Mouse (Mus musculus) kidney, embryonic 14.5 days (tissue): Measurements from ENCODE around the gene Ugt2a2. TPM values are rescaled to one million over a fixed set of nuclear protein-coding genes. Genes with fewer than 3 reads are reported as not detected.
A peak's percentile ranks its signal among the peaks of the same experiment; 100 is the strongest.
"Not testable (repeated sequence)": the region's sequence is repeated elsewhere in the genome, so short reads cannot be mapped to it uniquely, and the experiment has no call there.

Experiments
- ATAC-seq: fragments of 200-750 bp; cut with Nextera tagmentation; 2 replicates; pipeline ENCODE4 v1.8.0; 2017; ENCODE audit warnings: moderate number of reproducible peaks, mild to moderate bottlenecking, moderate TSS enrichment, moderate library complexity; ENCODE audit not compliant: low FRiP score, low TSS enrichment
- H3K27ac ChIP-seq: fragments of 300-500 bp; sonication (generic); 2 replicates; pipeline ENCODE4 v1.5.1; 2014; ENCODE audit warnings: low read depth, mild to moderate bottlenecking, low read length, moderate library complexity, mixed read lengths
- H3K27me3 ChIP-seq: fragments of 300-500 bp; sonication (generic); 2 replicates; pipeline ENCODE4 v1.6.1; 2014; ENCODE audit warnings: mild to moderate bottlenecking, low read length; ENCODE audit not compliant: control insufficient read depth, insufficient read depth
- H3K36me3 ChIP-seq: fragments of 300-500 bp; sonication (generic); 2 replicates; pipeline ENCODE4 v1.6.1; 2014; ENCODE audit warnings: low read length, mixed read lengths; ENCODE audit not compliant: control insufficient read depth, insufficient read depth
- H3K4me1 ChIP-seq: fragments of 300-500 bp; sonication (generic); 2 replicates; pipeline ENCODE4 v1.6.1; 2014; ENCODE audit warnings: low read length, mixed read lengths; ENCODE audit not compliant: control insufficient read depth, insufficient read depth
- H3K4me2 ChIP-seq: fragments of 300-500 bp; sonication (generic); replicated peaks from 2 replicates; pipeline ENCODE4 v1.6.1; 2014; ENCODE audit warnings: low read depth, mild to moderate bottlenecking, low read length
- H3K4me3 ChIP-seq: fragments of 300-500 bp; sonication (generic); 2 replicates; pipeline ENCODE4 v1.5.1; 2014; ENCODE audit warnings: mild to moderate bottlenecking, low read length
- H3K9ac ChIP-seq: fragments of 300-500 bp; sonication (generic); 2 replicates; pipeline ENCODE4 v1.6.1; 2014; ENCODE audit warnings: low read depth, mild to moderate bottlenecking, low read length, moderate library complexity
- H3K9me3 ChIP-seq: fragments of 300-500 bp; sonication (generic); 2 replicates; pipeline ENCODE4 v1.6.1; 2016; ENCODE audit warnings: low read length; ENCODE audit not compliant: control insufficient read depth
- WGBS: fragments of 180-500 bp; shearing (Covaris S2); extraction: QIAGEN DNeasy Blood & Tissue Kit; methylation state at CpG from one replicate; pipeline ENCODE4 v1.1.7; 2014; 5-methylcytosine and 5-hydroxymethylcytosine counted together
- polyA plus RNA-seq: library from polyadenylated mRNA; unstranded; fragments of >200 nt; fragmentation: Nextera tagmentation; extraction: Ambion mirVana; gene quantifications from 2 replicates; pipeline ENCODE4 v1.2.1, GENCODE M21; 2014

Gene Ugt2a2
- polyA plus RNA-seq, 1 experiment from 2014 or later = not detected

- Histone ChIP-seq H3K9me3 (no peaks in the 10 kb centered on the region), H3K4me3 (no peak overlapping the region), H3K4me1 (no peaks in the 10 kb centered on the region), H3K4me2 (no peak overlapping the region), H3K36me3 (no peaks in the 10 kb centered on the region), H3K27ac (no peak overlapping the region), H3K9ac (no peak overlapping the region), H3K27me3 (no peaks in the 10 kb centered on the region)
- no peak for ATAC-seq
Observed at GRCm38 (mm10) chr5:87457701-87458100, 24.4 kb downstream of the Ugt2a2 start.

GRCm38 (mm10) chr5:87456216-87456850 is 25.7 kb downstream of the Ugt2a2 start:
- Histone ChIP-seq H3K36me3 (no peaks in the 10 kb centered on the region), H3K9ac (no peak overlapping the region), H3K4me1 (no peaks in the 10 kb centered on the region), H3K9me3 (no peaks in the 10 kb centered on the region), H3K4me2 (no peak overlapping the region), H3K4me3 (no peak overlapping the region), H3K27ac (no peak overlapping the region), H3K27me3 (no peaks in the 10 kb centered on the region)
- 86% methylated on average over 3 of the region's 3 CpGs for WGBS
- no peak for ATAC-seq

GRCm38 (mm10) chr5:87455519-87455918 is 26.5 kb downstream of the Ugt2a2 start:
- no peaks in the 10 kb centered on the region for H3K4me1 ChIP-seq
- H3K9me3 ChIP-seq = no peaks in the 10 kb centered on the region
- H3K4me3 ChIP-seq = no peak overlapping the region
- no peak for ATAC-seq
- H3K36me3 ChIP-seq = no peaks in the 10 kb centered on the region
- H3K27me3 ChIP-seq = no peaks in the 10 kb centered on the region
- H3K27ac ChIP-seq = no peak overlapping the region
- H3K9ac ChIP-seq = no peak overlapping the region
- H3K4me2 ChIP-seq = no peak overlapping the region

- H3K4me1 ChIP-seq, H3K27ac ChIP-seq, H3K9ac ChIP-seq, H3K4me2 ChIP-seq, H3K9me3 ChIP-seq, H3K4me3 ChIP-seq, H3K27me3 ChIP-seq, H3K36me3 ChIP-seq, ATAC-seq: not testable (repeated sequence)
- 73% methylated on average over 4 of the region's 5 CpGs for WGBS
Observed at GRCm38 (mm10) chr5:87452514-87452913, 29.5 kb downstream of the Ugt2a2 start.

- H3K9ac ChIP-seq = no peak overlapping the region
- no peak overlapping the region for H3K4me3 ChIP-seq
- H3K27ac ChIP-seq = no peak overlapping the region
- no peaks in the 10 kb centered on the region for H3K9me3 ChIP-seq
- H3K4me1 ChIP-seq = no peaks in the 10 kb centered on the region
- no peaks in the 10 kb centered on the region for H3K36me3 ChIP-seq
- H3K27me3 ChIP-seq = no peaks in the 10 kb centered on the region
- WGBS = 37% methylated on average over 3 of the region's 3 CpGs
- ATAC-seq = peak; percentile 49; the same call in 1 of the 2 replicates
- H3K4me2 ChIP-seq = no peak overlapping the region
Observed at GRCm38 (mm10) chr5:87436264-87436663, 45.8 kb downstream of the Ugt2a2 start.

- Histone ChIP-seq H3K9me3 (no peaks in the 10 kb centered on the region), H3K27ac (no peak overlapping the region), H3K36me3 (no peaks in the 10 kb centered on the region), H3K4me3 (no peak overlapping the region), H3K4me2 (no peak overlapping the region), H3K9ac (no peak overlapping the region), H3K4me1 (no peaks in the 10 kb centered on the region), H3K27me3 (no peaks in the 10 kb centered on the region)
- 81% methylated on average over 3 of the region's 3 CpGs for WGBS
- ATAC-seq = no peak
Observed at GRCm38 (mm10) chr5:87425676-87426075, 56.4 kb downstream of the Ugt2a2 start.

- H3K27me3 ChIP-seq, H3K9ac ChIP-seq, H3K27ac ChIP-seq, ATAC-seq, H3K36me3 ChIP-seq, H3K4me2 ChIP-seq, H3K4me3 ChIP-seq, H3K4me1 ChIP-seq, H3K9me3 ChIP-seq: not testable (repeated sequence)
- WGBS = 81% methylated on average over 1 of the region's 2 CpGs
Observed at GRCm38 (mm10) chr5:87424041-87424440, 58.0 kb downstream of the Ugt2a2 start, which contains the start of gene Ugt2b38. Gene Ugt2b38, minus strand, starts transcription at chr5:87424203.

Other genes with a start within 250 kb of the Ugt2a2 start
- 4.5 and 17.1 TPM in 2 replicates for gene Ugt2b37, start 227.5 kb downstream of the Ugt2a2 start, polyA plus RNA-seq
- gene Ugt2a3, start 145.1 kb downstream of the Ugt2a2 start, polyA plus RNA-seq = not detected in 2 replicates
- gene Ugt2b38, start 58.1 kb downstream of the Ugt2a2 start, polyA plus RNA-seq = 0.43 and 2.6 TPM in 2 replicates
- not detected in 2 replicates for gene Gm43638, start 4.5 kb upstream of the Ugt2a2 start, polyA plus RNA-seq
- not detected in 2 replicates for gene Ugt2a1, start 8.6 kb upstream of the Ugt2a2 start, polyA plus RNA-seq
- 1.1 and 1.6 TPM in 2 replicates for gene Sult1b1, start 55.9 kb upstream of the Ugt2a2 start, polyA plus RNA-seq
- gene Sult1d1, start 86.8 kb upstream of the Ugt2a2 start, polyA plus RNA-seq = 16.7 and 31.0 TPM in 2 replicates
- 1.2 and 1.4 TPM in 2 replicates for gene Sult1e1, start 109.3 kb upstream of the Ugt2a2 start, polyA plus RNA-seq
- gene Csn1s1, start 183.9 kb upstream of the Ugt2a2 start, polyA plus RNA-seq = not detected in 2 replicates
- gene Csn2, start 217.4 kb upstream of the Ugt2a2 start, polyA plus RNA-seq = not detected in 2 replicates